Mouse (Mus musculus) brain, adult 10 weeks (tissue): ENCODE measurements around the gene Olfr159. TPM values are rescaled to one million over a fixed set of nuclear protein-coding genes. Genes with fewer than 3 reads are reported as not detected.

Experiments used
- polyA plus RNA-seq: library from polyadenylated mRNA; stranded (reverse); fragments of 350-450 nt; fragmentation: Illumina TruSeq; extraction: RNeasy Lipid Tissue Mini Kit (QIAGEN cat#74804); gene quantifications from one replicate; pipeline ENCODE4 v1.2.3, GENCODE M21; 2015; ENCODE audit warnings: low read depth, low replicate concordance

Gene Olfr159
- polyA plus RNA-seq = not detected

GRCm38 (mm10) chr4:43770909-43771308, at the start of gene Olfr159:
Gene Olfr159, minus strand, starts transcription at chr4:43771009.

GRCm38 (mm10) chr4:43729794-43730550, 40.8 kb downstream of the Olfr159 start, which contains the start of gene Spaar:
Gene Spaar, plus strand, starts transcription at chr4:43730034.

GRCm38 (mm10) chr4:43726995-43727394, 43.8 kb downstream of the Olfr159 start, which contains the start of gene Hrct1:
Gene Hrct1, plus strand, starts transcription at chr4:43727188.

Other genes with a start within 250 kb of the Olfr159 start
- 16.8 TPM for gene Tpm2, start 247.2 kb downstream of the Olfr159 start, polyA plus RNA-seq
- 65.5 TPM for gene Creb3, start 208.7 kb downstream of the Olfr159 start, polyA plus RNA-seq
- gene Tln1, start 208.3 kb downstream of the Olfr159 start, polyA plus RNA-seq = 40.4 TPM
- 28.2 TPM for gene Rgp1, start 192.3 kb downstream of the Olfr159 start, polyA plus RNA-seq
- gene Gba2, start 192.1 kb downstream of the Olfr159 start, polyA plus RNA-seq = 61.8 TPM
- not detected for gene Msmp, start 186.5 kb downstream of the Olfr159 start, polyA plus RNA-seq
- 48.5 TPM for gene Npr2, start 139.1 kb downstream of the Olfr159 start, polyA plus RNA-seq
- 1.5 TPM for gene Spag8, start 117.4 kb downstream of the Olfr159 start, polyA plus RNA-seq
- 69.8 TPM for gene Hint2, start 114.5 kb downstream of the Olfr159 start, polyA plus RNA-seq
- 40.7 TPM for gene Tmem8b, start 102.0 kb downstream of the Olfr159 start, polyA plus RNA-seq
- gene Fam221b, start 101.9 kb downstream of the Olfr159 start, polyA plus RNA-seq = 1.6 TPM
- not detected for gene Olfr70, start 70.2 kb downstream of the Olfr159 start, polyA plus RNA-seq
- not detected for gene Olfr71, start 60.8 kb downstream of the Olfr159 start, polyA plus RNA-seq
- gene Hrct1, start 43.8 kb downstream of the Olfr159 start, polyA plus RNA-seq = 2.0 TPM
- 1.3 TPM for gene Spaar, start 41.0 kb downstream of the Olfr159 start, polyA plus RNA-seq
- gene Olfr156, start 52.9 kb upstream of the Olfr159 start, polyA plus RNA-seq = not detected
- gene Olfr157, start 69.2 kb upstream of the Olfr159 start, polyA plus RNA-seq = not detected
- gene Olfr155, start 80.6 kb upstream of the Olfr159 start, polyA plus RNA-seq = not detected
- gene Reck, start 104.5 kb upstream of the Olfr159 start, polyA plus RNA-seq = 5.6 TPM
- gene Glipr2, start 186.4 kb upstream of the Olfr159 start, polyA plus RNA-seq = 4.0 TPM
- gene Ccin, start 212.5 kb upstream of the Olfr159 start, polyA plus RNA-seq = not detected
- gene Clta, start 233.4 kb upstream of the Olfr159 start, polyA plus RNA-seq = 398 TPM